Mouse (Mus musculus) stomach, embryonic 15.5 days (tissue): ENCODE results near the gene Gm5141. TPM values are rescaled to one million over a fixed set of nuclear protein-coding genes. Genes with fewer than 3 reads are reported as not detected.
"Not testable (repeated sequence)": the region's sequence is repeated elsewhere in the genome, so short reads cannot be mapped to it uniquely, and the experiment has no call there.

Source experiments
- ATAC-seq: fragments of 200-750 bp; cut with Nextera tagmentation; 2 replicates; pipeline ENCODE4 v1.8.0; 2017; ENCODE audit warnings: low read depth, moderate number of reproducible peaks, moderate TSS enrichment; ENCODE audit not compliant: insufficient read depth, low FRiP score
- H3K27ac ChIP-seq: fragments of 300-500 bp; sonication (generic); 2 replicates; pipeline ENCODE4 v1.5.1; 2015; ENCODE audit warnings: mild to moderate bottlenecking, inconsistent platforms
- H3K27me3 ChIP-seq: fragments of 300-500 bp; sonication (generic); replicated peaks from 2 replicates; pipeline ENCODE4 v1.6.1; 2015; ENCODE audit warnings: inconsistent platforms
- H3K36me3 ChIP-seq: fragments of 300-500 bp; sonication (generic); 2 replicates; pipeline ENCODE4 v1.6.1; 2015; ENCODE audit warnings: inconsistent platforms
- H3K4me1 ChIP-seq: fragments of 300-500 bp; sonication (generic); 2 replicates; pipeline ENCODE4 v1.6.1; 2015; ENCODE audit warnings: inconsistent platforms
- H3K4me2 ChIP-seq: fragments of 300-500 bp; sonication (generic); 2 replicates; pipeline ENCODE4 v1.6.1; 2015; ENCODE audit warnings: mild to moderate bottlenecking, inconsistent platforms
- H3K4me3 ChIP-seq: fragments of 300-500 bp; sonication (generic); replicated peaks from 2 replicates; pipeline ENCODE4 v1.5.1; 2015; ENCODE audit warnings: inconsistent platforms
- H3K9ac ChIP-seq: fragments of 300-500 bp; sonication (generic); 2 replicates; pipeline ENCODE4 v1.6.1; 2015; ENCODE audit warnings: inconsistent platforms
- H3K9me3 ChIP-seq: fragments of 300-500 bp; sonication (generic); 2 replicates; pipeline ENCODE4 v1.6.1; 2016; ENCODE audit warnings: inconsistent platforms
- WGBS: fragments of 180-500 bp; shearing (Covaris S2); methylation state at CpG from one replicate; pipeline ENCODE4 v1.1.7; 2015; 5-methylcytosine and 5-hydroxymethylcytosine counted together
- polyA plus RNA-seq: library from polyadenylated mRNA; unstranded; fragments of >200 nt; fragmentation: Nextera tagmentation; extraction: Ambion mirVana; gene quantifications from 2 replicates; pipeline ENCODE4 v1.2.1, GENCODE M21; 2015

The Gm5141 gene
- 9.8 and 11.2 TPM in 2 replicates for polyA plus RNA-seq

GRCm38 (mm10) chr13:62785199-62786134, at the start of gene Gm5141:
TSS of gene Gm5141 (minus strand) at chr13:62785808.
- Histone ChIP-seq H3K4me3 (peak within 1 kb of the TSS; percentile 55), H3K9ac (peak within 1 kb of the TSS; percentile 39; the same call in 1 of the 2 replicates), H3K4me2 (peak within 1 kb of the TSS; percentile 64)
- not testable (repeated sequence) for H3K36me3 ChIP-seq, H3K4me1 ChIP-seq, H3K27ac ChIP-seq, H3K27me3 ChIP-seq, H3K9me3 ChIP-seq
- 4% methylated on average over 22 of the region's 23 CpGs for WGBS
- ATAC-seq = peak; percentile 100

DNA sequence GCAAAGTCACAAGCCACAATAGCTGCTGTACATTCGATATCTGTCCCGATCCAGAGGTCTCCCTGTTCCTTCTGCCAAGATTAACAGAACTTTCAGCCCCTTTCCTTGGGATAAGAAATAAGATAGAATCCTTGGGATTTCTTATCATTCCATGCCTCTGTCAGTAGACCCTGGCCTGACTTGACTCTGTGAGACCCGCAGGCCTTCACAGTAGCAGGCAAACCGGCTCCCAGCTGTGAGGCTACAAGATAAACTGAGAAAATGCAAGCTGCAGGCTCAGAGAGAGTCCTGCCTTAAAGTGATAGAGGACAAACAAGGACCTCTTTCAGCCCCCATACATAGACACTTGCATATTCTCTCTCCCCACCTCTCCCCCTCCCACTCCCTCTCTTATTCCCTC, 47.7 kb upstream of the Gm5141 start:
- Histone ChIP-seq H3K9ac (no peak overlapping the region), H3K4me1 (no peaks in the 10 kb centered on the region), H3K4me2 (no peak overlapping the region), H3K27me3 (no peaks in the 10 kb centered on the region), H3K9me3 (no peaks in the 10 kb centered on the region), H3K4me3 (no peak overlapping the region), H3K36me3 (no peaks in the 10 kb centered on the region), H3K27ac (no peak overlapping the region)
- WGBS = 29% methylated on average over 4 of the region's 4 CpGs
- ATAC-seq = no peak

DNA sequence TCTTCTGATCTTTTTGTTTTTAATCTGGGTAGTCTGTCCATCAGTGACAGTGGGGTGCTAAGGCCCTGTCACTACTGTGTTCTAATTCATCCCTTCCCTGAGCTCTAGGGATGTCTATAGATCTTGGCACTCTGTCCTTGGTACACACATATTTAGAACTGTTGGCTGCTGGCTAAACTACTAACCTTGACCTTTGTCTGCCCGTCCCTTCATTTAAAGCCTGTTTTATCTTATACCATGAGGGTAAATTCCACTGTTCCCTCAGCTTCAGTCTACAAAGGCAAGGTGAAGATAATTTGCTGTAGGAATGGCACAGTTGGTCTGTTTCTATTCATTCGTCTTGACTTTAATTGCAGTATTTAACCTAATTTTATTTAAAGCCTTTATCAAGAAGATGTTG, 46.6 kb upstream of the Gm5141 start:
- Histone ChIP-seq H3K27me3 (no peaks in the 10 kb centered on the region), H3K9me3 (no peaks in the 10 kb centered on the region), H3K4me1 (no peaks in the 10 kb centered on the region), H3K27ac (no peak overlapping the region), H3K36me3 (no peaks in the 10 kb centered on the region), H3K4me3 (no peak overlapping the region), H3K4me2 (no peak overlapping the region), H3K9ac (no peak overlapping the region)
- no peak for ATAC-seq
- 74% methylated on average over 2 of the region's 2 CpGs for WGBS

- H3K36me3 ChIP-seq, H3K27me3 ChIP-seq, H3K4me3 ChIP-seq, H3K9me3 ChIP-seq, H3K4me2 ChIP-seq, H3K27ac ChIP-seq, H3K4me1 ChIP-seq, H3K9ac ChIP-seq, ATAC-seq: not testable (repeated sequence)
- WGBS = 80% methylated on average over 3 of the region's 3 CpGs
Measured at GRCm38 (mm10) chr13:62815705-62816104, 30.1 kb upstream of the Gm5141 start.

DNA sequence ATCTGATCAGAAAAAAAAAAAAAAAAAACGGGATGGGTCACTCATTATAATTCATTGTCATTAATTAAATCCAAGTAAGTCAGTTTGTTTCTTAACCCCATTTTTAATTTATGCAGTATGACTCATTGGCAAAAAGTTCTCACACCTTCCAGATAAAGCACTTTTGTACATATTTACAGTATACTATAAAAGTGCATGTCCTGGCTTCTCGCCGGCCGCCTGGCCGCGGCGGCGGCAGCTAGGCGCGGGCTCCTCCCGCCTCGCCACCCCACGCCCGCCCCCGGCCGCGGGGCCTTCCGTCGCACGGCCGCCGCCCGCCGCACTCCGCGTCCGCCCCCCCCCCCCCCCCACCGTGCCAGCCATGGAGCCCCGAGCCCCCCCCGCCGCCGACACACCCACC, 27.1 kb upstream of the Gm5141 start:
- Histone ChIP-seq H3K9ac (no peak overlapping the region), H3K4me1 (no peaks in the 10 kb centered on the region), H3K36me3 (no peaks in the 10 kb centered on the region), H3K9me3 (no peaks in the 10 kb centered on the region), H3K4me2 (peak overlapping the region; percentile 55), H3K27ac (no peak overlapping the region), H3K4me3 (peak overlapping the region; percentile 35), H3K27me3 (no peaks in the 10 kb centered on the region)
- no peak for ATAC-seq
- WGBS = 3% methylated on average over 19 of the region's 32 CpGs

DNA sequence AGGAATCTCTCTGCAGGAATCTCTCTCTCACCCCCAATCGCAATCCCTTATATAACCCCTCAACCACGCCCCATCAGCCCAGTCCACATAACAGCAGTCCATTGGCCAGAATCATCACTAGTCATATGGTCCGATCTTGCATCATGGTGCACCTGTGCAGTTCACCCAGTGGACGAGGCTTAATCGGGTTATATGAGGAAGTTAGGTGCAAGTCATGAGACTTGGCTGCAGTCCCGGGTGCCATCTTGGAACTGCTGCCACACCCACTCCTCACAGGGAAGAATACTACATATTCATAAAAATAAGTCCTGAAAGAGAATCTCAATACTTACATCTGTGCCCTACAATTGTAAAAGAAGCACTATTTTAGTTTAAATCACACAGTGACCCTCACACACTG, 22.4 kb upstream of the Gm5141 start:
- H3K9ac ChIP-seq, H3K27ac ChIP-seq, ATAC-seq, H3K4me3 ChIP-seq, H3K36me3 ChIP-seq, H3K4me1 ChIP-seq, H3K27me3 ChIP-seq, H3K9me3 ChIP-seq, H3K4me2 ChIP-seq: not testable (repeated sequence)
- 90% methylated on average over 6 of the region's 6 CpGs for WGBS

- not testable (repeated sequence) for ATAC-seq, H3K9ac ChIP-seq, H3K4me1 ChIP-seq, H3K36me3 ChIP-seq, H3K27ac ChIP-seq, H3K9me3 ChIP-seq, H3K27me3 ChIP-seq
- Histone ChIP-seq H3K4me3 (peak overlapping the region; percentile 55), H3K4me2 (peak overlapping the region; percentile 64)
- 42% methylated on average over 2 of the region's 2 CpGs for WGBS
Measured at GRCm38 (mm10) chr13:62786135-62786493, 506 bp upstream of the Gm5141 start.

- H3K4me3 ChIP-seq, H3K4me2 ChIP-seq, ATAC-seq, H3K27me3 ChIP-seq, H3K9ac ChIP-seq, H3K27ac ChIP-seq, H3K9me3 ChIP-seq, H3K4me1 ChIP-seq, H3K36me3 ChIP-seq: not testable (repeated sequence)
- WGBS = 66% methylated on average over 2 of the region's 2 CpGs
Measured at GRCm38 (mm10) chr13:62763806-62764205, 21.8 kb downstream of the Gm5141 start.

- H3K9ac ChIP-seq, H3K9me3 ChIP-seq, H3K27me3 ChIP-seq, H3K36me3 ChIP-seq, H3K4me1 ChIP-seq, H3K27ac ChIP-seq: not testable (repeated sequence)
- 11% methylated on average over 20 of the region's 20 CpGs for WGBS
- peak within 1 kb of the TSS; percentile 55 for H3K4me3 ChIP-seq
- H3K4me2 ChIP-seq = peak within 1 kb of the TSS; percentile 60
- ATAC-seq = peak; percentile 91
Measured at GRCm38 (mm10) chr13:62760432-62761415, 24.9 kb downstream of the Gm5141 start, which contains the start of gene Platr25. TSS of gene Platr25 (minus strand) at chr13:62760709.

GRCm38 (mm10) chr13:62733322-62733721, 52.3 kb downstream of the Gm5141 start:
- H3K36me3 ChIP-seq = no peaks in the 10 kb centered on the region
- no peak overlapping the region for H3K4me3 ChIP-seq
- 91% methylated on average over 2 of the region's 2 CpGs for WGBS
- no peaks in the 10 kb centered on the region for H3K4me1 ChIP-seq
- no peaks in the 10 kb centered on the region for H3K9me3 ChIP-seq
- no peak overlapping the region for H3K9ac ChIP-seq
- no peaks in the 10 kb centered on the region for H3K27me3 ChIP-seq
- no peak overlapping the region for H3K4me2 ChIP-seq
- ATAC-seq = no peak
- H3K27ac ChIP-seq = no peak overlapping the region
